8 mouse cellular contexts compared by ENCODE assay signal in the genomic region with DNA sequence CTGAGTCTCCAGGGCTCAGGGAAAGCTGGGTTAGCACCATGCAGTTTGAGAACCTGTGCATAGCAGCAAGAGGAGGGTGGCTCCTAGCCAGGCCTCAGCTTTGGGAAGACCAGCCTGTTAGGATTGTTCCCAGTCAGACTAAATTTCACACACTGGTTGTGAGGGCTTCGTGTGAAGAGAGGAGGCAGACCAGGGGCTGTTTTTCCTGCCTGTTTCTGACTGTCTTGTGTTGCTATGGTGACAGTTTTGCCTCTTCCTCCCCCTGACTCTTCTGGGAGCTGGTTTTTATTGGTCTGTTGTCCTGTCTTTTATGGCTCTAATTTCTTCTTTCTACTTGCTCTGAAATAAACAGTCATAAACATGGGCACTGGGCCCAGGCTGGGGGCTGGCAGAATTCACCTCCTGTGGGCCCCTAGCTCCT. TPM values are rescaled to one million over a fixed set of nuclear protein-coding genes. Genes with fewer than 3 reads are reported as not detected.
DNase-seq lines count a peak whose midpoint lies in the region; ATAC-seq lines count a peak whose summit lies in the region.

No protein-coding gene starts in this region.

- no peak for DNase-seq in heart, embryonic 10.5 days (ENCODE audit: low spot score)
- DNase-seq in heart, adult 18-20 months = no peak
- DNase-seq in brain, adult 2 months (ENCODE audit: low read depth, low spot score) = peak; percentile 86
- peak; percentile 79 for DNase-seq in forebrain, embryonic 14.5 days (ENCODE audit: low spot score)
- DNase-seq in kidney, postnatal 4 days = peak; percentile 8 to 28
- DNase-seq in lung, postnatal 4 days = peak; percentile 47 to 70
- peak; percentile 36 for DNase-seq in splenic B cell, adult 2 months (ENCODE audit: low read depth, low spot score)

- no peaks in the 10 kb centered on the region for H3K9me3 ChIP-seq in heart, embryonic 10.5 days
- H3K9me3 ChIP-seq in forebrain, embryonic 14.5 days (replicated peaks; ENCODE audit: control insufficient read depth, low read length) = no peaks in the 10 kb centered on the region

- peak overlapping the region; percentile 90 for H3K9ac ChIP-seq in forebrain, embryonic 14.5 days (ENCODE audit: low read length)

- peak; percentile 41; the same call in 1 of the 2 replicates for ATAC-seq in forebrain, embryonic 14.5 days
- no peak for ATAC-seq in megakaryocyte, adult 5-6 weeks (ENCODE audit: poor library complexity, severe bottlenecking)

- peak overlapping the region; percentile 78 for H3K4me2 ChIP-seq in forebrain, embryonic 14.5 days (ENCODE audit: low read length)

- WGBS in heart, embryonic 10.5 days = 9% methylated on average over 1 of the region's 1 CpGs
- WGBS in forebrain, embryonic 14.5 days = 0% methylated on average over 1 of the region's 1 CpGs

- peaks cover 57% of the 10 kb centered on the region for H3K4me1 ChIP-seq in heart, embryonic 10.5 days
- peaks cover 21% of the 10 kb centered on the region for H3K4me1 ChIP-seq in forebrain, embryonic 14.5 days (ENCODE audit: control insufficient read depth, insufficient read depth, low read length)

- H3K27ac ChIP-seq in heart, embryonic 10.5 days = peak overlapping the region; percentile 2; the same call in 1 of the 2 replicates
- H3K27ac ChIP-seq in forebrain, embryonic 14.5 days (ENCODE audit: low read depth, low read length) = peak overlapping the region; percentile 81; the same call in 1 of the 2 replicates

- 0 out of 2 replicates have a peak, but pooled peaks cover 6% of the 10 kb centered on the region for H3K36me3 ChIP-seq in heart, embryonic 10.5 days
- no peaks in the 10 kb centered on the region for H3K36me3 ChIP-seq in forebrain, embryonic 14.5 days (ENCODE audit: control insufficient read depth, insufficient read depth, low read length)
- no peaks in the 10 kb centered on the region for H3K36me3 ChIP-seq in splenic B cell, adult 2 months (ENCODE audit: control insufficient read depth, insufficient read depth, low read length, poor library complexity, severe bottlenecking)

- no peaks in the 10 kb centered on the region for H3K27me3 ChIP-seq in heart, embryonic 10.5 days (ENCODE audit: insufficient read depth, poor library complexity, severe bottlenecking)
- no peaks in the 10 kb centered on the region; the same call in 1 of the 2 replicates for H3K27me3 ChIP-seq in forebrain, embryonic 14.5 days (replicated peaks; ENCODE audit: control insufficient read depth, insufficient read depth, low read length)
- H3K27me3 ChIP-seq in splenic B cell, adult 2 months (ENCODE audit: control insufficient read depth, insufficient read depth, low read length, poor library complexity, severe bottlenecking) = no peaks in the 10 kb centered on the region; the same call in 1 of the 2 replicates

- H3K4me3 ChIP-seq in heart, embryonic 10.5 days = peak overlapping the region; percentile 85
- peak overlapping the region; percentile 65 for H3K4me3 ChIP-seq in forebrain, embryonic 14.5 days (ENCODE audit: low read depth, low read length)

RNA-seq across cellular contexts. Expression of gene Fam49a, which starts 1.4 kb away (rescaled TPM):
- polyA plus RNA-seq in heart, embryonic 10.5 days (2016; fragmentation: Nextera tagmentation; extraction: Ambion mirVana) = 37.1 and 62.2 TPM in 2 replicates
- 10 to 100 TPM; 11.2 to 12.2 TPM for total RNA-seq in heart, adult 18-20 months (2021)
- polyA plus RNA-seq in forebrain, embryonic 14.5 days (2014; fragmentation: Nextera tagmentation; extraction: Ambion mirVana) = 131 and 182 TPM in 2 replicates
- 55.9 and 61.4 TPM in 2 replicates for total RNA-seq in megakaryocyte, adult 5-6 weeks (2015)
- 59.8 and 63.4 TPM in 2 replicates for total RNA-seq in megakaryocyte, adult 5-6 weeks (2017)

Comparison
In these comparisons a context has a peak if more than half of its experiments do, and no peak if none do; other contexts are left out.
1. DNase-seq: peak in brain, adult 2 months (single experiment), forebrain, embryonic 14.5 days (single experiment), kidney, postnatal 4 days (2 of 2), lung, postnatal 4 days (2 of 2) and splenic B cell, adult 2 months (single experiment); none in heart, embryonic 10.5 days (single experiment) and heart, adult 18-20 months (0 of 2).
2. RNA of gene Fam49a, which starts 1.4 kb away (total RNA-seq): 55.9 to 63.4 TPM in megakaryocyte, adult 5-6 weeks; 11.2 to 12.2 TPM in heart, adult 18-20 months; every median in the first group is over 4 times any median in the second.